Mouse (Mus musculus): ENCODE data around the gene Il11.

GRCm38 (mm10) chr7:4751971-4752820 lies 30.5 kb downstream of the Il11 start:
- TF ChIP-seq POLR2A (IDR thresholded peaks at IDR 0.05; ENCODE audit: low read depth, low read length) = peak; percentile 72
- no peak for TF ChIP-seq CTCF (IDR thresholded peaks at IDR 0.05; ENCODE audit: borderline replicate concordance, insufficient read depth, low read length)

Data from embryonic fibroblast, embryonic 13.5 days (primary cell).